ENCODE assay signal across 8 mouse cellular contexts in the genomic region with DNA sequence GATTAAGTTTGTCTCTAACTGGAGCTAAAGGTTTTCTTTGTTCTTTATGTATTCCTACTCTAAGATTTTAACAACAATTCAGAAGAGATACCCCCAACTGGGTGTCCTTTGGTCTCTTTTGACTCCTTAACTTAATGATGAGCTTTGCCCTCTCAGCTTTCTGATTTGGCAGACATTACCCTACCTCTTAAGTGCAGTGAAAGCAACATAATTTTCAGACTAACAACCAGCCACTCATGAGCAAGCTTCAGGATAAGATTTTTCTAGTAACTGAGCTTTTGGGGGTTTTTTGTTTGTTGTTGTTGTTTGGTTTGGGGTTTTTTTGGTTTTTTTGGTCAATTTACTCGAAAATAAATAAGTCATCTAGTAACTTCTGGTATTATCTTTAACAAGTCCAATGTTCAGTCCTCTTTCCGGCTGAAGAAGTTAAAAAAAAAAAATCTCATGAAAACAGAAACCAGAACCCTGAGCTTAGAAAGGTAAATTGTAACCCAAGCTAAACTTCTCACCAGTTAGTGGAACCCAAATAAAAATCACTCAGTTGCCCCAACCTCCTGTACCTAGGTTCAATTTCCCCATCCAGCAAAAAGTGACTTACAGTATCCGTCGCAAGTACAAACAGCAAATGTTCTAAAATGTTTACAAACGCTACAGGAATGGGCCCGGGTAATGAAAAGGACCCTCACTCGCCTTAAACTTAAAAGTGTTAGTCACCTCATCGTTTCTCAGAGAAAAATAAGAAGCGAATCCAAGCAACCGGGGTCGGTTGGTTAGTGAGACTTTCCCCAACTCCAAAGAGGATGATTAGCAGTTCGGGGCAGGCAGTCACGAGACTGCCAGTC. TPM values are rescaled to one million over a fixed set of nuclear protein-coding genes. Genes with fewer than 3 reads are reported as not detected.
A peak's percentile ranks its signal among the peaks of the same experiment; 100 is the strongest.
DNase-seq lines count a peak whose midpoint lies in the region; ATAC-seq and TF ChIP-seq lines count a peak whose summit lies in the region.

No protein-coding gene starts in this region.

- peak overlapping the region; percentile 80 for H3K4me3 ChIP-seq in kidney, adult 2 months (ENCODE audit: insufficient read depth, low read depth, low read length)
- peak overlapping the region; percentile 49 for H3K4me3 ChIP-seq in cortical plate, adult 2 months (ENCODE audit: insufficient read depth, low read length)
- peak overlapping the region; percentile 94 for H3K4me3 ChIP-seq in intestine, embryonic 14.5 days (ENCODE audit: low read depth, low read length)
- H3K4me3 ChIP-seq in midbrain, embryonic 15.5 days, result peak overlapping the region; percentile 99

- peaks cover 1% of the 10 kb centered on the region; the same call in 1 of the 2 replicates for H3K36me3 ChIP-seq in kidney, adult 2 months (ENCODE audit: control insufficient read depth, insufficient read depth, low read length)
- H3K36me3 ChIP-seq in intestine, embryonic 14.5 days (ENCODE audit: control insufficient read depth, insufficient read depth, low read length), result no peaks in the 10 kb centered on the region
- H3K36me3 ChIP-seq in midbrain, embryonic 15.5 days (replicated peaks), result no peaks in the 10 kb centered on the region

- H3K27ac ChIP-seq in kidney, adult 2 months (ENCODE audit: insufficient read depth, low read depth, low read length), result peak overlapping the region; percentile 98
- peak overlapping the region; percentile 66; the same call in 1 of the 2 replicates for H3K27ac ChIP-seq in cortical plate, adult 2 months (ENCODE audit: insufficient read depth, low read length)
- peak overlapping the region; percentile 98 for H3K27ac ChIP-seq in intestine, embryonic 14.5 days (ENCODE audit: low read depth)
- H3K27ac ChIP-seq in midbrain, embryonic 15.5 days, result peak overlapping the region; percentile 93

- DNase-seq in kidney, adult 2 months, result peak; percentile 78
- DNase-seq in kidney, postnatal 4 days, result no peak
- no peak for DNase-seq in intestine, embryonic 14.5 days (ENCODE audit: low spot score)
- DNase-seq in adrenal gland, postnatal 4 days (ENCODE audit: low spot score in 2 of 2), result no peak
- DNase-seq in thymus, adult 18-20 months, result no peak

- H3K4me2 ChIP-seq in intestine, embryonic 14.5 days (ENCODE audit: low read length), result peak overlapping the region; percentile 91
- peak overlapping the region; percentile 79 for H3K4me2 ChIP-seq in midbrain, embryonic 15.5 days

- no peak for TF ChIP-seq CTCF in kidney, adult 2 months (conservative IDR thresholded peaks at IDR 0.05; ENCODE audit: insufficient read depth, insufficient read length, low read depth, low read length)
- TF ChIP-seq CTCF in cortical plate, adult 2 months (IDR thresholded peaks at IDR 0.05; ENCODE audit: extremely low read depth, insufficient read depth, low read length), result no peak

- peaks cover 40% of the 10 kb centered on the region for H3K4me1 ChIP-seq in kidney, adult 2 months (ENCODE audit: control insufficient read depth, insufficient read depth, low read length)
- H3K4me1 ChIP-seq in cortical plate, adult 2 months (ENCODE audit: control insufficient read depth, insufficient read depth, low read length), result peaks cover 13% of the 10 kb centered on the region
- peaks cover 20% of the 10 kb centered on the region for H3K4me1 ChIP-seq in intestine, embryonic 14.5 days (replicated peaks; ENCODE audit: control insufficient read depth, insufficient read depth, low read length)
- peaks cover 30% of the 10 kb centered on the region for H3K4me1 ChIP-seq in midbrain, embryonic 15.5 days

- WGBS in kidney, adult 2 months, result 2% methylated on average over 13 of the region's 13 CpGs
- WGBS in intestine, embryonic 14.5 days, result 2% methylated on average over 13 of the region's 13 CpGs
- WGBS in midbrain, embryonic 15.5 days, result 4% methylated on average over 13 of the region's 13 CpGs

- no peaks in the 10 kb centered on the region for H3K9me3 ChIP-seq in intestine, embryonic 14.5 days (ENCODE audit: control insufficient read depth, low read length)
- H3K9me3 ChIP-seq in midbrain, embryonic 15.5 days, result no peaks in the 10 kb centered on the region

- peak; percentile 3 for TF ChIP-seq POLR2A in kidney, adult 2 months (IDR thresholded peaks at IDR 0.05; ENCODE audit: low read depth, low read length)
- TF ChIP-seq POLR2A in cortical plate, adult 2 months (IDR thresholded peaks at IDR 0.05; ENCODE audit: extremely low read depth, insufficient read depth, low read length), result no peak

- no peak for ATAC-seq in intestine, embryonic 14.5 days (replicated peaks; ENCODE audit: low FRiP score, low TSS enrichment, low read depth)
- no peak for ATAC-seq in midbrain, embryonic 15.5 days (replicated peaks)
- ATAC-seq in cerebellum, adult (ENCODE audit: insufficient number of reproducible peaks, low FRiP score, low TSS enrichment), result no peak

- H3K9ac ChIP-seq in intestine, embryonic 14.5 days (ENCODE audit: low read length), result peak overlapping the region; percentile 88
- peak overlapping the region; percentile 90 for H3K9ac ChIP-seq in midbrain, embryonic 15.5 days

- H3K27me3 ChIP-seq in kidney, adult 2 months (replicated peaks; ENCODE audit: control insufficient read depth, insufficient read depth, low read length), result no peaks in the 10 kb centered on the region; the same call in 1 of the 2 replicates
- no peaks in the 10 kb centered on the region for H3K27me3 ChIP-seq in intestine, embryonic 14.5 days (replicated peaks; ENCODE audit: control insufficient read depth, insufficient read depth, low read length)
- no peaks in the 10 kb centered on the region for H3K27me3 ChIP-seq in midbrain, embryonic 15.5 days (replicated peaks)

RNA-seq across cellular contexts. Expression of a gene that starts 19.8 kb away (rescaled TPM):
- polyA plus RNA-seq in kidney, adult 2 months (2012; rRNA removed), result 88.9 and 104 TPM in 2 replicates
- polyA plus RNA-seq in cortical plate, adult 2 months (2012; rRNA removed), result 102 and 103 TPM in 2 replicates
- 60.0 and 60.3 TPM in 2 replicates for polyA plus RNA-seq in intestine, embryonic 14.5 days (2014; fragmentation: Nextera tagmentation; extraction: Ambion mirVana)
- 105 and 108 TPM in 2 replicates for polyA plus RNA-seq in midbrain, embryonic 15.5 days (2015; fragmentation: Nextera tagmentation; extraction: Ambion mirVana)
- total RNA-seq in adrenal gland, postnatal 4 days (2021), result 10 to 100 TPM; 59.1 to 61.4 TPM

RNA-seq across cellular contexts. Expression of a gene that starts 36.5 kb away (rescaled TPM):
- 0.07 and 0.13 TPM in 2 replicates for polyA plus RNA-seq in kidney, adult 2 months (2012; rRNA removed)
- 0.04 and 0.06 TPM in 2 replicates for polyA plus RNA-seq in cortical plate, adult 2 months (2012; rRNA removed)
- 0.07 and 0.11 TPM in 2 replicates for polyA plus RNA-seq in intestine, embryonic 14.5 days (2014; fragmentation: Nextera tagmentation; extraction: Ambion mirVana)
- polyA plus RNA-seq in midbrain, embryonic 15.5 days (2015; fragmentation: Nextera tagmentation; extraction: Ambion mirVana), result not detected in 2 replicates
- total RNA-seq in adrenal gland, postnatal 4 days (2021), result under 1 TPM; 0.17 to 0.20 TPM

RNA-seq across cellular contexts. Expression of a gene that starts 49.5 kb away (rescaled TPM):
- 1,040 and 1,128 TPM in 2 replicates for polyA plus RNA-seq in kidney, adult 2 months (2012; rRNA removed)
- polyA plus RNA-seq in cortical plate, adult 2 months (2012; rRNA removed), result 1,839 and 1,926 TPM in 2 replicates
- polyA plus RNA-seq in intestine, embryonic 14.5 days (2014; fragmentation: Nextera tagmentation; extraction: Ambion mirVana), result 1,271 and 1,334 TPM in 2 replicates
- 529 and 538 TPM in 2 replicates for polyA plus RNA-seq in midbrain, embryonic 15.5 days (2015; fragmentation: Nextera tagmentation; extraction: Ambion mirVana)
- total RNA-seq in adrenal gland, postnatal 4 days (2021), result 1,000 to 10,000 TPM; 1,502 to 1,552 TPM

Comparison
In these comparisons a context has a peak if more than half of its experiments do, and no peak if none do; other contexts are left out.
1. H3K4me3 ChIP-seq: peak in every context shown above with its lines; median percentile 99 in midbrain, embryonic 15.5 days; 94 in intestine, embryonic 14.5 days; 80 in kidney, adult 2 months; 49 in cortical plate, adult 2 months.